Mouse (Mus musculus): ENCODE results near the gene Vwa3b.

Gene Vwa3b

GRCm38 (mm10) chr1:37065658-37066412 is 39.4 kb downstream of the Vwa3b start:
- peak; percentile 19 for DNase-seq

GRCm38 (mm10) chr1:37075759-37076158 is 49.4 kb downstream of the Vwa3b start:
- no peak for DNase-seq

- no peak for DNase-seq
Measured at GRCm38 (mm10) chr1:37077266-37077665, 50.9 kb downstream of the Vwa3b start.

- DNase-seq = peak; percentile 76
Measured at GRCm38 (mm10) chr1:37077955-37078549, 51.7 kb downstream of the Vwa3b start.

GRCm38 (mm10) chr1:37080442-37080841 is 54.0 kb downstream of the Vwa3b start:
- no peak for DNase-seq

- no peak for DNase-seq
Measured at GRCm38 (mm10) chr1:37081376-37082214, 55.2 kb downstream of the Vwa3b start.

GRCm38 (mm10) chr1:37082215-37082464 is 55.7 kb downstream of the Vwa3b start:
- DNase-seq = no peak

- no peak for DNase-seq
Measured at GRCm38 (mm10) chr1:37084075-37084474, 57.7 kb downstream of the Vwa3b start.

GRCm38 (mm10) chr1:37085171-37085570 is 58.8 kb downstream of the Vwa3b start:
- no peak for DNase-seq

GRCm38 (mm10) chr1:37089191-37089590 is 62.8 kb downstream of the Vwa3b start:
- no peak for DNase-seq

GRCm38 (mm10) chr1:37097382-37098093 is 71.1 kb downstream of the Vwa3b start:
- peak; percentile 66 for DNase-seq

- DNase-seq = no peak
Measured at GRCm38 (mm10) chr1:37098094-37098555, 71.7 kb downstream of the Vwa3b start.

GRCm38 (mm10) chr1:37100361-37100760 is 74.0 kb downstream of the Vwa3b start:
- peak; percentile 68 for DNase-seq

- DNase-seq = peak; percentile 76
Measured at GRCm38 (mm10) chr1:37101016-37101415, 74.6 kb downstream of the Vwa3b start.

- no peak for DNase-seq
Measured at GRCm38 (mm10) chr1:37101717-37102116, 75.3 kb downstream of the Vwa3b start.

- no peak for DNase-seq
Measured at GRCm38 (mm10) chr1:37105194-37105593, 78.8 kb downstream of the Vwa3b start.

- no peak for DNase-seq
Measured at GRCm38 (mm10) chr1:37113781-37114180, 87.4 kb downstream of the Vwa3b start.

GRCm38 (mm10) chr1:37115847-37116246 is 89.5 kb downstream of the Vwa3b start:
- no peak for DNase-seq

GRCm38 (mm10) chr1:37116574-37116973 is 90.2 kb downstream of the Vwa3b start:
- DNase-seq = no peak

GRCm38 (mm10) chr1:37117964-37118363 is 91.6 kb downstream of the Vwa3b start:
- no peak for DNase-seq

GRCm38 (mm10) chr1:37122306-37122705 is 95.9 kb downstream of the Vwa3b start:
- DNase-seq = peak; percentile 33

GRCm38 (mm10) chr1:37122798-37123197 is 96.4 kb downstream of the Vwa3b start:
- DNase-seq = no peak

- DNase-seq = no peak
Measured at GRCm38 (mm10) chr1:37124696-37125349, 98.4 kb downstream of the Vwa3b start.
